ENCODE assay signal across 8 mouse cellular contexts in genomic region chr10:128923935-128924334, GRCm38 (mm10). TPM values are rescaled to one million over a fixed set of nuclear protein-coding genes. Genes with fewer than 3 reads are reported as not detected.
DNase-seq lines count a peak whose midpoint lies in the region; ATAC-seq and TF ChIP-seq lines count a peak whose summit lies in the region.

TSS of gene Bloc1s1 (minus strand) at chr10:128924035.

- no peak for TF ChIP-seq POLR2A in kidney, adult 2 months (IDR thresholded peaks at IDR 0.05; ENCODE audit: low read depth, low read length)

- H3K4me2 ChIP-seq in forebrain, embryonic 16.5 days (ENCODE audit: low read length): peak within 1 kb of the TSS; percentile 81
- peak within 1 kb of the TSS; percentile 62 for H3K4me2 ChIP-seq in hindbrain, embryonic 14.5 days (replicated peaks)
- H3K4me2 ChIP-seq in liver, embryonic 16.5 days (ENCODE audit: low read depth, low read length): peak within 1 kb of the TSS; percentile 90

- peak within 1 kb of the TSS; percentile 71 for H3K9ac ChIP-seq in forebrain, embryonic 16.5 days (replicated peaks; ENCODE audit: low read depth, low read length)
- H3K9ac ChIP-seq in hindbrain, embryonic 14.5 days: peak within 1 kb of the TSS; percentile 66
- peak within 1 kb of the TSS; percentile 84 for H3K9ac ChIP-seq in liver, embryonic 16.5 days (ENCODE audit: low read depth, low read length)

- no peak for TF ChIP-seq CTCF in kidney, adult 2 months (conservative IDR thresholded peaks at IDR 0.05; ENCODE audit: insufficient read depth, insufficient read length, low read depth, low read length)

- DNase-seq in kidney, adult 2 months: no peak
- DNase-seq in kidney, postnatal 10 days: no peak
- DNase-seq in adipocyte (ENCODE audit: low spot score): peak; percentile 34
- DNase-seq in hindbrain, embryonic 14.5 days (ENCODE audit: low spot score): no peak
- DNase-seq in embryo, embryonic 10 days (ENCODE audit: low spot score): no peak
- DNase-seq in right cerebral cortex, adult 2 months (ENCODE audit: low spot score in 2 of 2): no peak

- peak within 1 kb of the TSS; percentile 98 for H3K27ac ChIP-seq in kidney, adult 2 months (ENCODE audit: insufficient read depth, low read depth, low read length)
- H3K27ac ChIP-seq in forebrain, embryonic 16.5 days (ENCODE audit: low read length): peak within 1 kb of the TSS; percentile 89
- peak within 1 kb of the TSS; percentile 83 for H3K27ac ChIP-seq in hindbrain, embryonic 14.5 days
- peak within 1 kb of the TSS; percentile 88 for H3K27ac ChIP-seq in liver, embryonic 16.5 days (ENCODE audit: low read length)

- peak within 1 kb of the TSS; percentile 65 for H3K4me3 ChIP-seq in kidney, adult 2 months (ENCODE audit: insufficient read depth, low read depth, low read length)
- peak within 1 kb of the TSS; percentile 60 for H3K4me3 ChIP-seq in forebrain, embryonic 16.5 days (replicated peaks; ENCODE audit: low read length)
- peak within 1 kb of the TSS; percentile 51 for H3K4me3 ChIP-seq in hindbrain, embryonic 14.5 days (replicated peaks; ENCODE audit: low read length)
- peak within 1 kb of the TSS; percentile 91 for H3K4me3 ChIP-seq in liver, embryonic 16.5 days (ENCODE audit: low read depth, low read length)

- H3K27me3 ChIP-seq in kidney, adult 2 months (replicated peaks; ENCODE audit: control insufficient read depth, insufficient read depth, low read length): no peaks in the 10 kb centered on the region
- peaks cover 4% of the 10 kb centered on the region; the same call in 1 of the 2 replicates for H3K27me3 ChIP-seq in forebrain, embryonic 16.5 days (replicated peaks; ENCODE audit: control insufficient read depth, insufficient read depth, low read length)
- H3K27me3 ChIP-seq in hindbrain, embryonic 14.5 days (ENCODE audit: control insufficient read depth, insufficient read depth, low read length): peaks cover 5% of the 10 kb centered on the region; the same call in 1 of the 2 replicates
- peaks cover 3% of the 10 kb centered on the region; the same call in 1 of the 2 replicates for H3K27me3 ChIP-seq in liver, embryonic 16.5 days (ENCODE audit: control insufficient read depth, insufficient read depth, low read depth, low read length)

- H3K36me3 ChIP-seq in kidney, adult 2 months (ENCODE audit: control insufficient read depth, insufficient read depth, low read length): no peaks in the 10 kb centered on the region
- no peaks in the 10 kb centered on the region for H3K36me3 ChIP-seq in forebrain, embryonic 16.5 days (ENCODE audit: control insufficient read depth, insufficient read depth)
- H3K36me3 ChIP-seq in hindbrain, embryonic 14.5 days (replicated peaks; ENCODE audit: control insufficient read depth, insufficient read depth): no peaks in the 10 kb centered on the region
- no peaks in the 10 kb centered on the region for H3K36me3 ChIP-seq in liver, embryonic 16.5 days (ENCODE audit: control insufficient read depth, insufficient read depth)

- H3K9me3 ChIP-seq in forebrain, embryonic 16.5 days (ENCODE audit: control insufficient read depth, low read length): no peaks in the 10 kb centered on the region
- no peaks in the 10 kb centered on the region for H3K9me3 ChIP-seq in hindbrain, embryonic 14.5 days (ENCODE audit: control insufficient read depth, low read length)
- no peaks in the 10 kb centered on the region for H3K9me3 ChIP-seq in liver, embryonic 16.5 days (replicated peaks; ENCODE audit: control insufficient read depth, low read length)

- no peak for ATAC-seq in forebrain, embryonic 16.5 days
- ATAC-seq in hindbrain, embryonic 14.5 days (ENCODE audit: low FRiP score): peak; percentile 0; the same call in 1 of the 2 replicates
- ATAC-seq in liver, embryonic 16.5 days (ENCODE audit: low read depth): no peak

- H3K4me1 ChIP-seq in kidney, adult 2 months (ENCODE audit: control insufficient read depth, insufficient read depth, low read length): peaks cover 38% of the 10 kb centered on the region
- H3K4me1 ChIP-seq in forebrain, embryonic 16.5 days (replicated peaks; ENCODE audit: control insufficient read depth, insufficient read depth, low read length): peaks cover 28% of the 10 kb centered on the region
- H3K4me1 ChIP-seq in hindbrain, embryonic 14.5 days (replicated peaks; ENCODE audit: control insufficient read depth, insufficient read depth, low read length): peaks cover 26% of the 10 kb centered on the region
- peaks cover 18% of the 10 kb centered on the region for H3K4me1 ChIP-seq in liver, embryonic 16.5 days (ENCODE audit: control insufficient read depth, low read depth, low read length)

- 52% methylated on average over 9 of the region's 9 CpGs for WGBS in kidney, adult 2 months
- WGBS in forebrain, embryonic 16.5 days: 64% methylated on average over 9 of the region's 9 CpGs
- 65% methylated on average over 9 of the region's 9 CpGs for WGBS in hindbrain, embryonic 14.5 days
- 53% methylated on average over 9 of the region's 9 CpGs for WGBS in liver, embryonic 16.5 days (ENCODE audit: insufficient replicate concordance)

RNA-seq across cellular contexts. Expression of gene Bloc1s1, which starts in this region (rescaled TPM):
- 339 and 365 TPM in 2 replicates for polyA plus RNA-seq in kidney, adult 2 months (2012; rRNA removed)
- polyA plus RNA-seq in forebrain, embryonic 16.5 days (2015; fragmentation: Nextera tagmentation; extraction: Ambion mirVana): 203 and 221 TPM in 2 replicates
- polyA plus RNA-seq in hindbrain, embryonic 14.5 days (2014; fragmentation: Nextera tagmentation; extraction: Ambion mirVana): 228 and 269 TPM in 2 replicates
- 92.8 and 96.6 TPM in 2 replicates for polyA plus RNA-seq in liver, embryonic 16.5 days (2015; fragmentation: Nextera tagmentation; extraction: Ambion mirVana)
